Mouse (Mus musculus): ENCODE results near the gene Snf8. TPM values are rescaled to one million over a fixed set of nuclear protein-coding genes. Genes with fewer than 3 reads are reported as not detected.

The Snf8 gene
- total RNA-seq, 2 experiments from 2014 or later, result 92.8 to 96.8 TPM

GRCm38 (mm10) chr11:96087981-96088380 lies 53.3 kb downstream of the Snf8 start:
- DNase-seq (ENCODE audit: low spot score in 2 of 2), result no peak
- no peak overlapping the region for H3K27ac ChIP-seq
- TF ChIP-seq CTCF (conservative IDR thresholded peaks at IDR 0.05), result no peak
- no peak overlapping the region for H3K4me3 ChIP-seq

- no peak overlapping the region for H3K27ac ChIP-seq
- no peak for DNase-seq (ENCODE audit: low spot score in 2 of 2)
- no peak overlapping the region for H3K4me3 ChIP-seq
- peak; percentile 60 for TF ChIP-seq CTCF (conservative IDR thresholded peaks at IDR 0.05)
Observed at GRCm38 (mm10) chr11:96091073-96091472, 56.4 kb downstream of the Snf8 start.

- no peak for DNase-seq (ENCODE audit: low spot score in 2 of 2)
- no peak for TF ChIP-seq CTCF (conservative IDR thresholded peaks at IDR 0.05)
- H3K27ac ChIP-seq, result no peak overlapping the region
- H3K4me3 ChIP-seq, result no peak overlapping the region
Observed at GRCm38 (mm10) chr11:96092674-96093291, 58.1 kb downstream of the Snf8 start.

GRCm38 (mm10) chr11:96093361-96093760 lies 58.7 kb downstream of the Snf8 start:
- DNase-seq (ENCODE audit: low spot score in 2 of 2), result peak in 1 of 2 experiments; percentile 47
- Histone ChIP-seq H3K27ac (no peak overlapping the region), H3K4me3 (no peak overlapping the region)
- peak; percentile 90 for TF ChIP-seq CTCF (conservative IDR thresholded peaks at IDR 0.05)

Other genes with a start within 250 kb of the Snf8 start
- 10 to 100 TPM; 48.8 to 63.0 TPM for gene Phospho1, start 210.4 kb upstream of the Snf8 start, total RNA-seq (2021)
- gene Gngt2, start 197.7 kb upstream of the Snf8 start, total RNA-seq (2021), result 1 to 10 TPM; 2.6 to 4.5 TPM
- 1 to 10 TPM; 3.3 to 6.8 TPM for gene Abi3, start 192.4 kb upstream of the Snf8 start, total RNA-seq (2021)
- not detected for gene B4galnt2, start 120.0 kb upstream of the Snf8 start, total RNA-seq (2021)
- gene Igf2bp1, start 28.9 kb upstream of the Snf8 start, total RNA-seq (2021), result not detected
- not detected for gene Gip, start 10.3 kb upstream of the Snf8 start, total RNA-seq (2021)
- 10 to 100 TPM; 54.4 to 56.2 TPM for gene Ube2z, start 30.5 kb downstream of the Snf8 start, total RNA-seq (2021)
- gene Atp5g1, start 40.8 kb downstream of the Snf8 start, total RNA-seq (2021), result 100 to 1,000 TPM; 409 to 414 TPM
- not detected for gene Calcoco2, start 77.1 kb downstream of the Snf8 start, total RNA-seq (2021)
- gene Ttll6, start 98.9 kb downstream of the Snf8 start, total RNA-seq (2021), result under 1 TPM; 0.22 to 0.46 TPM
- not detected for gene Hoxb13, start 159.4 kb downstream of the Snf8 start, total RNA-seq (2021)
- not detected for gene Hoxb9, start 236.6 kb downstream of the Snf8 start, total RNA-seq (2021)
- gene Hoxb8, start 247.0 kb downstream of the Snf8 start, total RNA-seq (2021), result not detected